Mouse (Mus musculus) adrenal gland, adult 2 months (tissue): ENCODE results near the gene Slc25a16. TPM values are rescaled to one million over a fixed set of nuclear protein-coding genes. Genes with fewer than 3 reads are reported as not detected.
A peak's percentile ranks its signal among the peaks of the same experiment; 100 is the strongest.

Source experiments
- DNase-seq: peaks from one replicate; pipeline ENCODE4 v3.0.0; 2021
- long read RNA-seq: library from polyadenylated mRNA; stranded (forward); transcript quantifications from one replicate; pipeline ENCODE4 v2.0.0, GENCODE M21; 2021
- polyA plus RNA-seq: library from polyadenylated mRNA; depleted of rRNA; stranded (reverse); fragments of >200 nt; gene quantifications from 2 replicates; pipeline ENCODE4 v1.2.3, GENCODE M21; 2012; rRNA removed
- total RNA-seq, 2 experiments: library from RNA; stranded (reverse); gene quantifications; 2 replicates each; pipeline ENCODE4 v1.2.3; 2021

Gene Slc25a16
- total RNA-seq = 10 to 100 TPM; 42.9 to 44.6 TPM
- polyA plus RNA-seq = 46.5 and 46.8 TPM in 2 replicates
- long read RNA-seq, transcript Slc25a16-201 (9 exons, 3,145 nt) = major isoform, 39 of 48 reads
- long read RNA-seq, partial matches to known transcripts = 6 of 48 reads
- long read RNA-seq, other reads (novel, unspliced or antisense) = 3 of 48 reads

- peak; percentile 95 for DNase-seq
Observed at GRCm38 (mm10) chr10:62919925-62920765, at the start of gene Slc25a16. TSS of gene Slc25a16 (plus strand) at chr10:62920633.

- no peak for DNase-seq
Observed at GRCm38 (mm10) chr10:62874828-62875227, 45.6 kb upstream of the Slc25a16 start.

DNA sequence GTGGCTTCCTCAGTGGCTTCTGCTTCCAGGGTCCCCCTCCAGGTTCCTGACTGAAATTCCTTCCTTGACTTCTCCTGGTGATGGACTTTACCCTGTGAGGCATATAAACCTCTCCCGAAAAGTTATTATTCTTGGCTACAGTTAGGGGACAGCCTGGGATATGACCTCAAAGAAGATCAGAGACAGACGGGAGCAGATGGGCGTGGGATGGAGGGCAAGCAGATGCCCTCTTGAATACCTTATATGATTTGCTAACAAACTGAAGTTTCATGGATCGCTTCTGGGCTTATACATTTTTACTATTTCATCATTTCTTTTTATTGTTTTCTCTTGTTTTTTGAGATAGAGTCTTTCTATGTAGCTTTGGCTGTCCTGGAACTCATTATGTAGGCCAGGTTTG, 44.9 kb upstream of the Slc25a16 start:
- no peak for DNase-seq

DNA sequence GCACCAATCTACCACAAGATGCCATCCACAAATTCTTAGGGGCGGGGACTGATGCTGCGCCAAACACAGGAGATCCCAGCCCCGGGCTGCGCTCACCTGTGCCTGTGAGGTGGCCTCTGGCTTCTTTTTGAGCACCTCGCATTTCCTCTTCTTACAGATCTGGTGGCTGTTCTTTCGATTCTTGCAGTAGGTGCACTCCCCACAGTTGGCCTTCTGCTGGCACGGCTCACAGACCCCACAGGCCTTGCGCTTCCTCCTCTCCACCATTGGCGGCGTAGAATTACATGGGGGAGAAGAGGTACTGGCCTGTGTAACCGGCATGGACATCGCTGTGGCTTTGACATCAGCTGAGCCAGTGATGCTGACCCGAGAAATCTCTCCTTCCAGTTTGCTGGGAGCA, 42.4 kb upstream of the Slc25a16 start:
- DNase-seq = no peak

DNA sequence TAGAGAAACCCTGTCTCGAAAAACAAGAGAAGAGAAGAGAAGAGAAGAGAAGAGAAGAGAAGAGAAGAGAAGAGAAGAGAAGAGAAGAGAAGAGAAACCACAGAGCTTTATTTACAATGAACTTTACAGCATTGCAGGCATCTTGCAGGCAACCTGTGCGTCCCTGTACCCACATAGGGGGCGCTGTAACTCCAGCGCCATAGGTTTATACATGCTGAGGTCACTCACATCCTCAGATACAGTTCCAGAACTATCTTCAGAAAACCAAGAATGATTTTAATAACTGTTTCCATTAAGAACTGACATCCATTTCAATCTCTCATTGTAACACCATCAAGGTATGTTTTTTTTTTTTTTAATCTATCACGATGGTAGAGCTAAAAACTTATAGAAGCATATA, 39.2 kb upstream of the Slc25a16 start:
- no peak for DNase-seq

DNA sequence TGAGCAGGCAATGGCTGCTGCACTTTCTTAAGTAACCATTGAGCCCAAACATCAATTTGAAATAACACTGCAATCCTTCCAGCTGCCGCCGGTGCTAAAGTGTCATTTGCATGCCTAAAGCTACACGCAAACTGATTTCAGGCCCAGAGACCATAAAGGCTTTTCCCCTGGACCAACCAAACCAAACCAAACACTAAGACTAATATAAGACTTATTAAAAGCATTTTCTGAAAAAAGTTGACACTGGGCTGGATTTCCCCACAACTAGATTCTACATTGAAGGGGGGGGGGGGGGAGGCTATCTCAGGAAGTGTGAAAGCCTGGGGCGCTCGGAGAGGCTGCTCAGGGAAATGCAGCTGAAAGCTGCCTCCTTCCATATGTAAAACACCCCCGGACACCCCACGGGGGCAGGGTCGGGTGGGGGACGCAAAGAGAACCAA, 36.5 kb upstream of the Slc25a16 start:
- DNase-seq = no peak

- no peak for DNase-seq
Observed at GRCm38 (mm10) chr10:62884517-62884916, 35.9 kb upstream of the Slc25a16 start.

GRCm38 (mm10) chr10:62885460-62885859, 35.0 kb upstream of the Slc25a16 start:
- no peak for DNase-seq

- peak; percentile 39 for DNase-seq
Observed at GRCm38 (mm10) chr10:62885969-62886798, 34.2 kb upstream of the Slc25a16 start.

GRCm38 (mm10) chr10:62886799-62887591, 33.4 kb upstream of the Slc25a16 start:
- DNase-seq = peak; percentile 58

DNA sequence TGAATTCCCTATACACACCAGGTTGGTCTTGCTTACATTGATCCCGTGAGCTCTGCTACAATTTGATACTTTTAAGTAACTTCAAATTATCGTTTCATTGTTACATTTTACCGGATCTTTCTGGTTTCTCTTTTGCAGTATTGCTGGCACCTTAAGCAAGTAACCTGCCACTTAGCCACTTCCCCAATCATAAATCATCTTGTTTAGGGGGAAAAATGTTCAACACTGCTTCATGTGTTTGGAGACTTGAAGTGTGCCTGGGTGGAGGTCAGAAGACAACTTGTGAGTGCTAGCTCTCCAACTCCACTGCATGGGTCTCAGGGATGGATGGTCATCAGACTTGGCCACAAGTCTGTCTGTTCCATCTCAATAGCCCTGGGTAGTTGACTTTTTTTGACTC, 29.4 kb upstream of the Slc25a16 start:
- DNase-seq = no peak

- no peak for DNase-seq
Observed at GRCm38 (mm10) chr10:62892549-62893232, 27.7 kb upstream of the Slc25a16 start.

DNA sequence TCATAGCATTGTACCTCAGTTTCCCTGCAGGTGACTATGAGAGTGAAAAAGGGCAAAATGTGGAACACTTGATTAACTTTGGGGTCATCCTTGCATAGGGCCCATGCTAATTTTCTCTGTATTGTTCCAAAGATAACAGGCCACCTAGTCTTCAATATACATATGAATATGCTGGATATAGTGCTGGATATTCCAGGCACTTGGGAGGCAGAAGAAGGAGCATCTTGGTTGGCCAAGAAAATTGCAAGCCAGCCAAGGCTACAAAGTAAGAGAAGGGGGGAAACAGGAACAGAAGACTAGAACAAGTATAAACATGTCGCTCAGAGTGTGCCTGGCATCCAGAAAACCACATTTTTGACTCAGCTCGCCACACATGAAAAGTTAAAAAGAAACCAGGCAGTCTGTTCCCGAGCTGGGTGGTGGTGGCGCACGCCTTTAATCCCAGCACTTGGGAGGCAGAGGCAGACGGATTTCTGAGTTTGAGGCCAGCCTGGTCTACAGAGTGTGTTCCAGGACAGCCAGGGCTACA, 27.0 kb upstream of the Slc25a16 start:
- no peak for DNase-seq

DNA sequence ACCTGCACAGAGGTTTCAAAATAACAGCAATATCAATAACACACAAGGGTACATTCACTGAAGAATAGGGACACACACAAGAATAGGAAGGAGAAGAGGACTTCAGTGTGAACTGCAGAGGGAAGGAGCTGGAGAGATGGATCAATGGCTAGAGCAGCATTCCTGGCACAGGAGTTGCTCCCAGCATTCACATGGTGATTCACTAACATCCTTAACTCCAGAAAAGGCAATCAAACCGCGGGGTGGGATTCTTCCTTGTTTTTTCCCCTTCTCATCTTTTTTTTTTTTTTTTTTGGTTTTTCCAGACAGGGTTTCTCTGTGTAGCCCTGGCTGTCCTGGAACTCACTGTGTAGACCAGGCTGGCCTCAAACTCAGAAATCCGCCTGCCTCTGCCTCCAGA, 26.0 kb upstream of the Slc25a16 start:
- DNase-seq = no peak

- DNase-seq = no peak
Observed at GRCm38 (mm10) chr10:62895386-62895785, 25.0 kb upstream of the Slc25a16 start.

GRCm38 (mm10) chr10:62896035-62896434, 24.4 kb upstream of the Slc25a16 start:
- no peak for DNase-seq

DNA sequence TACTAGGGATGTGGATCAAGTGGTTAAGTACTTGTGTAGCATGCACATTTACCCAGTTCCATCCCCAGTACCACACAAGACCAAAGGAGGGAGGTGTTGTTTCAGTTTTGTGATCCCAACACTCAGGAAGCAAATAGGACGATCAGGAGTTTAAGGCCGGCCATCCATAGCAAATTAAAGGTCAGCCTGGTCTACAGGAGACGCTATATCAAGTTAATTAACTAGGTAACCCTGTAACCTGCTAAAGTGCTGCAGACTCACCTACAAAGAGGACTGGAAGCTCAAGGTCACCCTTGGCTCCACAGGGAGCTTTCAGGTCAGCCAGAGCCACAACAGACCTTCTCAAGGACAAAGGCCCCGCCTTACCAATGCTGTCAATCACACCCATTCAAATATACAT, 23.7 kb upstream of the Slc25a16 start:
- no peak for DNase-seq

- DNase-seq = no peak
Observed at GRCm38 (mm10) chr10:62897437-62897836, 23.0 kb upstream of the Slc25a16 start.

DNA sequence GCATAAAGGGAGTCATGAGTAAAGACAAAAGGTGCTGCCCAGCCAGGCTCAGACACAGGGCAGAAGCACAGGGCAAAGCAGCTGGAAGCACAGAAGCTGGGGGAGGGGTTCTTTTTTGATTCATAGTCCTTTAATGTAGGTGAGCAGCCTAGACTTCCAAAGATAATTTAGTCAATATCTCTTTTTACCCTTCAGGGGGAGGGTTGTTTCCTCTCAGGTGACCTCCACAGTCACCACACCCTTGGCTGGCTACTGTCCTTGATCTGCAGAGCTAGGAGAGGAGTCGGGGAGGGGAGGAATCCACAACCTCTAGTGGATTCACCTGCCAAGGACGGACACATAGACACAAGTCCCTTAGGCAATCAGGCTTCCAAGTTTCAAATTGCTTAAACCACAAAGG, 22.4 kb upstream of the Slc25a16 start:
- DNase-seq = no peak

GRCm38 (mm10) chr10:62900144-62900543, 20.3 kb upstream of the Slc25a16 start:
- no peak for DNase-seq

DNA sequence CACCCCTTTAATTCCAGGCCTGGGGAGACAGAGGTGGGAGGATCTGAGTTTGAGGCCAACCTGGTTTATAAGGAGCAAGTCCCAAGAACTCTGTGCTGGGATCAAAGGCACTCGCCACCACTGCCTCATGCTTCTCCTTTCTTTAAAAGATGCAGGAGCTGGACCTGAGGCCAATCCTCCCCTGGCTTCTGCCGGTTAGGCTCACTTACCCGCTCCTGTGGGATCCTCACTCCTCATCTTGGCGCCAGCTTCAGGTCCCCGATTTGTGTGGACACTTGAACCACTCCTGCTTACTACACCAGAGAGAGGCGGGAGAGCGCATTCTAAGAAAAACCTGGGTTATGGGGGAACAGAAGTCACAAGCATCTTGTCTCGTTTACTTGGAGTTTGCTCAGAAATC, 18.6 kb upstream of the Slc25a16 start:
- DNase-seq = no peak
